Mouse (Mus musculus): Measurements from ENCODE around the gene Lag3. TPM values are rescaled to one million over a fixed set of nuclear protein-coding genes. Genes with fewer than 3 reads are reported as not detected.
"Not testable (repeated sequence)": the region's sequence is repeated elsewhere in the genome, so short reads cannot be mapped to it uniquely, and the experiment has no call there.

The Lag3 gene
- total RNA-seq, 2 experiments from 2014 or later: 0.56 to 0.68 TPM

- DNase-seq: no peak
Measured at GRCm38 (mm10) chr6:124900056-124900800, 11.3 kb downstream of the Lag3 start.

GRCm38 (mm10) chr6:124898359-124898758 lies 13.1 kb downstream of the Lag3 start:
- DNase-seq: no peak

DNA sequence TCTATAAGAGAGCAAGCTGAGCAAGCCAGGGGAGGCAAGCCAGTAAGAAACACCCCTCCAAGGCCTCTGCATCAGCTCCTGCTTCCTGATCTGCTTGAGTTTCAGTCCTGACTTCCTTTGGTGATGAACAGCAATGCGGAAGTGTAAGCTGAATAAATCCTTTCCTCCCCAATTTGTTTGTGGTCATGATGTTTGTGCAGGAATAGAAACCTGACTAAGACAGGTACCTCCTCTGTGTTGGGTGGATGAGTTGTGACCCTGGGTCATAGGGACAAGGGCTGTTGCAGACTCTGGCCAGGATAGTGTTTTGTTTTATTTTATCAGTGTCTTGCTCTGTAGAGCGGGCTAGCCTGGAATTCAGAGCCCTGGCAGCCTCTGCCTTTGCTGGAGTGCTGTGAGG lies 17.4 kb downstream of the Lag3 start:
- DNase-seq: not testable (repeated sequence)

- DNase-seq: no peak
Measured at GRCm38 (mm10) chr6:124890997-124891396, 20.5 kb downstream of the Lag3 start.

DNA sequence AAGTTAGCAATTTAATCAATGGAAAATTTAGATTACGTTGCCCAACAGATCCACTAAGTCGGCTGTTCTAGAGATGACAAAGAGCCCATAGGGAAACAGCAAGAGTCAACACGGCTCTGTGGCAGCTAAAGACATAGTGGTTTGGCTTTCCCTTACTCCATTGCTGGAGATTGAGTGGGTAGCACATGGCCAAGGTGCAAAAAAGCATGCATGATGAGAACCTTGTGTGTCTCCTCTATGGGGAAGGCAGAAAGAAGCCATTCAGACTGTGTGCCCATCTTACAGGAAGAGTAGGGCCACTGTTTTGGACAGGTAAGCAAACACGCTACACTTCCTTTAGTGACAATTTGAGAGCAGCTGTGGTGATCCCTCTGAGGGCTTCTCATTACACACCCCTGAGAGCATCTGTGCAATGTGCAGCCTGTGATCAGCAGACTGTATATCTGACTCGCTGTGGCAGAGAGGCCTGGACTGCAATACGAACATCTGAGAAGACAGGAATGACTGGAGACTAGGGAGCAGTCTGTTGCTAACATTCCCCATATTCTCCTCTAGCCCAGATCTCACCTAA lies 22.9 kb downstream of the Lag3 start:
- no peak for DNase-seq

DNA sequence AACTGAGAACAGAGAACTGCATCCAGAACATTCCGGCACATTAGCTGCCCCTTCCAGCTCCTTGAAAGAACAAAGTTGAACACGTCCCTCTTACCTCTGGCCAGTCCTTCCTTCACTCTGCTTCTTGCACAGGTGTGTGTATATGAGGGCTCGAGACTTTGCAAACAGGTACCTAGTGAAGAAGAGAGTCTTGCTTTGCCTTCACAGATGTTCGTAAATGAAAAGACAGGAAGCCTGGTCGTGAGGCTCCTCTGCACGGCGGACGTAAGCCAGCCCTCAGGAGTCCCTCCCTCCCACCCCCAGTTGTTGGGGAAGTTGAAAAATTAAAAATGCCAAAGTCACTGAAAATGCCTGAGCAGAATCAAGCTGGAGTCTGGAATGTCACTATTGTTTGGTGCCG lies 23.5 kb downstream of the Lag3 start, which contains the start of gene Cd4:
Cd4 (minus strand) TSS at position 236 of the 400 bp plus-strand sequence.
- no peak for DNase-seq

GRCm38 (mm10) chr6:124885956-124886381 lies 25.5 kb downstream of the Lag3 start:
- no peak for DNase-seq

DNA sequence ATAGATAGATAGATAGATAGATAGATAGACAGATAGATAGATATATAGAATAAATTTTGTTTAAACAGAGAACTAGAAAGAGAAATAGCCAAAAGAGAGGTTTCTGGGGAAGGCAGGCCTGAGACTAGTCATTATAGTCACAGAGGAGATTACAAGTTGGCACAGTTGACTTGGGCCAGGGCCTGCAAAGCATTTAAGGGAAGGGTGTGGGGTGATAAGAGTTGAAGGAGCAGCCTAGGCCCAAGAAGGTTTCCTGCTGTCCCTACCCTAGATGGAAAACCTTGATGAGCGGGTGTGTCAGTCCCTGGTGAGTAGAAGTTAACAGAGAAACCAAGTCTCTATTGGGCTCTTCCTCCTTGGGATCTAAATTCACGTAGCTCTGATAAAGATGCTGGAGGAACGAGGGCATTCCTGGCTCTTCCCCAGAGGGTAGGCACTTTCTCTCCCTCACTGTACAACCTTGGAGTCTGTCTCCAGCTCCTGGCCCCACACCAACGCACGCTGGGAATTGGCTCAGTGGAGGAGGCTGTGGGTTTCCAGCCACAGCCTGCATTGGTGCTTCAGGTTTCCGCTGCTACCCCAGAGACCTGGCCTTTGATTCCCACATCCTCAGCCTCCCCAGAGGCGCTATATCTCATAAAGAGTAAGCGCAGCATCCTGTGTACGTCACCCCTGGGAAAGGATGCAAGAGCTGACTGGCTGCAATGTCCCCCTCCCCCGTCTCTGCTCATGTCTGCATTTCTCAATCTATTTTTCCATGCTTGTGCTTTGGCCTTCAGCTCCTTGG lies 26.6 kb downstream of the Lag3 start:
- peak; percentile 21 for DNase-seq

GRCm38 (mm10) chr6:124883351-124883750 lies 28.2 kb downstream of the Lag3 start:
- DNase-seq: no peak

- no peak for DNase-seq
Measured at GRCm38 (mm10) chr6:124881821-124882220, 29.7 kb downstream of the Lag3 start.

- DNase-seq: no peak
Measured at GRCm38 (mm10) chr6:124879390-124879789, 32.1 kb downstream of the Lag3 start.

DNA sequence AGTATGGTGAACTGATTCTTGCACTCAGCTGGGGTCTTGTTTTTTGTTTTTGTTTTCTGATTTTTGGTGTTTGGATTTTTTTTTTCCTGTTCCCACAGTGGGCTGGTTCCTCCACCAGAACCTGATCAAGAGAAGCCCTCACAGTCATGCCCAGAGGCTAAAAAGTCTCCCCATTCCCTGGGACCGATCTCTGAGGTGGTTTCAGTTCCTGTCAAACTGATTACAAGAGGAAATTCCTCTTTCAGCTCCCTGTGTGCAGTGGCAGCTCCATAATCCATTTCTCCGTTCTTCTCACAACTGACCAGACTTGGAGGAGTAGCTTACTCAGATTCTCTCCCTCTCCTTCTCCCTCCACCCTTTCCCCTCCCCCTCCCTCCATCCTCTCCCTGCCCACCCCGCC lies 37.2 kb downstream of the Lag3 start:
- DNase-seq: no peak

DNA sequence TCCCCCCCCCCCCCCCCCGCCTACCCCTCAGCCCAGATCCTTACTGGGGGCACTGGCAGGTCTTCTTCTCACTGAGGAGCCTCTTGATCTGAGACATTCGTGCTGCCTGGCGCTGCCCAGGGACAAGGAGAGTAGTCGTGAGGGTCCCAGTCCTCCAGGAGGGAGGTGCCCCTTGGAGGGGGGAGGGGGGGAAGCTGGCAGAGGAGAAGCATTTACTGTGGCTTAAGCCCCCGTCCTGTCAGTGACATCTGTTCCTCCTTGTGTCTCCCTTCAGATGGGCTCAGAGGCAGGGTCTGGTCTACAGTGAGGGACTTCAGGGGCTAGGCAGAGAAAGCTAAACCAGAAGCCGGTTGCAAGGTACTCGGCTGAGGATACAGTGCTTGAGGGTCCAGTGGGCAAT lies 44.9 kb downstream of the Lag3 start:
- DNase-seq: no peak

DNA sequence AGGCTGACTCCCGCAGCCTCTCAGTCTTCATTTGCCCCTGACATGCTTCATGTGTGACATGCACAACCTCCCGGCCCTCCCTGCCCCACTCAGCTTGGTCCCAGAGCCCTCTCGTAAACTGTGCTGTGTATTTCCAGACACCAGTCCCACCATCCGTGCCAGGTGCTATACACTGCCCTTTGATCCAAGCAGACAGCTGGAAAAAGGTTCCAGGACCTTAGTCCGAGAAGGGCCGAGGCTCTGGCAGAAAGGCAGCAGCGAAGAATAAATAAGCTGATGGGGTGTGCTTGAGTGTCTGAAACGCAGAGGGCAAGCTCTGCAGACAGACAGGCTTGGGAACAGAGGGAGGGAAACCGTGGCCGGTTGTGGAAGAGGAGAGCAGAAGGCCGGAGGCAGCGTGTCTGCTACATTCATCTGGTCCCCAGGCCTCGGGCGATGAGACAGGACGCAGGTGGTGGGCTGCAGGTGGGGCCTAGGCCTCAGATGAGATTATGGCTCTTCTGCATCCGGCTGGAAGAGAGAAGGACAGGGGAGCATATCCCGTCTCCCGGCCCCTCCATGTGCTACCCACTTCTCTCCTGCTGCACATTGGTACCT lies 45.6 kb downstream of the Lag3 start:
- no peak for DNase-seq

- peak; percentile 72 for DNase-seq
Measured at GRCm38 (mm10) chr6:124863658-124864298, 47.7 kb downstream of the Lag3 start, which contains the start of gene Gpr162. Gpr162 (minus strand) TSS chr6:124863983.

GRCm38 (mm10) chr6:124863125-124863657 lies 48.3 kb downstream of the Lag3 start:
- DNase-seq: no peak

GRCm38 (mm10) chr6:124862406-124863124 lies 48.9 kb downstream of the Lag3 start:
- no peak for DNase-seq

DNA sequence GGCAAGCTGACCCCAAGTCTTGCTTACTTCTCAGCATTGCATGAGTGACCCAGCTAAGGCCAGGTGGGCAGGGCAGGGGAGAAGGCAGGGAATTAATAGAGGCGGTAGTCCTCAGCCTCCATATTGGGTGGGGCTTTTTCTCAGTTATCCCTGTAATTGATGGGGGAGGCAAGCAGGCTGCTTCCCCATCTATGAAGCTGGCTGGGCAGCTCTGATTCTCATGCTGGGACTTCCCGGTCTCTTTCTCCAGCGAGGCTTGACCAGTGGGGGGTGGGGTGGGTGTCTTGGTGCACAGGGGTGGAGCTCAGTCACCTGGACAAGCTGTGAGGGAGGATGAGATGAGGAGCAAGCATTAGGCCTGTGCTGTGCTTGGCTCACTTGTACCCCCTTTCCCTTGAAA lies 49.7 kb downstream of the Lag3 start:
- DNase-seq: no peak

- DNase-seq: no peak
Measured at GRCm38 (mm10) chr6:124861266-124861665, 50.2 kb downstream of the Lag3 start.

DNA sequence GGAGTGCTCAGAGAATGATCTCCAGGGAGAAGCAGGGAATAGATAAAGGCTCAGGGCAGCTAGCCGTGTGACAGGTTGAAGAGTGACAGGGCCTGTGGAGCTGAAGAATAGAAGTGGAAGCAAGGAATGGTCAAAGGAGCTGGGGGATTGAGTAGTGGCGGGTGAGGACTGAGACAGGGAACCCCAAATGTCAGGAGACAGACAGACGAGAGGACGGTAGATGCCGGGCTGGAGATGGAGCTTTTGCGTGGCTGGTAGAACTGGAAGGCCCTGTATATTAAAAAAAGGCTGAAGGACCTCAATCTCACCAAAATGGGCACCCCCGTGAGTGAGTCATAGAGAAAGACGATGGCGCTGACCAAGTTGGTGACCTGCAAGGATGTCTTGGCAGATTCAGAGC lies 51.0 kb downstream of the Lag3 start:
- no peak for DNase-seq

- DNase-seq: peak; percentile 96
Measured at GRCm38 (mm10) chr6:124859725-124860124, 51.8 kb downstream of the Lag3 start.
